Mouse (Mus musculus): Measurements from ENCODE around the gene Ccdc74a. TPM values are rescaled to one million over a fixed set of nuclear protein-coding genes. Genes with fewer than 3 reads are reported as not detected.

Gene Ccdc74a
- polyA plus RNA-seq, 1 experiment from 2014 or later: 4.4 TPM

DNA sequence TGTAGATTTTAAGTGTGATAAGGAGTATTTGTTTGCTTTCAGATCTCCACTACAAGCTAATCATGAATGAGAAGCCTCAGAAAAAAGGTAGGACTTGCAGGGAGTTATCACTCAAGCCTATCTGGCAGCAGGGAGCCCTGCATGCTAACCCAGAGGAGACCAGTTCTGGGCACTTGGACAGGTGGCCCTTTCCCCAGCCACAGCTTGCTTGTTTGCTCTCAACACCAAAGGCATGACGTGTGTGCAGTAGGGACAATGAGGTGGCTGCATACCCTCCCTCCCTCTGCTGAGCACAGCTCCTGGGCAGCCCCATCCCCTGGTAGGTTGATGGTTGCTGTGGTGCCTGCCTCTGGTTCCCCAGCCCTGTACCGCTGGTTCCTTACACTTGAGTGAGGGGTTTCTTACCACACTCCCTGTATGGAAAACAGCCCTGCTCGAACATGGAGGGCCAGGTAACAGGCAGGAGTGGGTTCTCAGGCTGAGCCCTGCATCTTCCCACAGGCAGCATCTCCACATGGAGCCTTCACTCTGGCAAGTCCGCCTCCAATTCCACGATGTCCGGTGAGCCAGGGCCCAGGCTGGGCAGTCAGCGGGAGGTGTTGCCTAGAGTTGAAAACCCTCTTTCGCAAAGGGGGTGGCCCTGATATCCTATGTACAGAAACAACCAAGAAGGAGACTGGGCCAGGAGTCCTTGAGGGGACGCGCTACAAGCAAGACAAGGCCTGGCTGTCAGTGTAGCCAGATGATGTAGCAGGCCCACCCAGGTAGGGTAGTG lies 1.5 kb downstream of the Ccdc74a start:
- Histone ChIP-seq H3K4me3 (no peak overlapping the region), H3K27me3 (no peaks in the 10 kb centered on the region), H3K9me3 (replicated peaks) (no peaks in the 10 kb centered on the region), H3K36me3 (ENCODE audit: poor library complexity, severe bottlenecking) (peaks cover 60% of the 10 kb centered on the region), H3K27ac (no peak overlapping the region), H3K9ac (0 out of 2 replicates have a peak overlapping the region, but pooled peaks have one; percentile 26), H3K4me2 (peak overlapping the region; percentile 84; the same call in 1 of the 2 replicates), H3K4me1 (peaks cover 13% of the 10 kb centered on the region)
- no peak for ATAC-seq
- WGBS: 82% methylated on average over 10 of the region's 10 CpGs

GRCm38 (mm10) chr16:17649925-17650605 lies 3.8 kb downstream of the Ccdc74a start:
- 84% methylated on average over 16 of the region's 16 CpGs for WGBS
- no peak for ATAC-seq
- Histone ChIP-seq H3K4me2 (no peak overlapping the region), H3K27ac (no peak overlapping the region), H3K36me3 (ENCODE audit: poor library complexity, severe bottlenecking) (peaks cover 72% of the 10 kb centered on the region), H3K9me3 (replicated peaks) (no peaks in the 10 kb centered on the region), H3K9ac (no peak overlapping the region), H3K4me3 (no peak overlapping the region), H3K4me1 (peaks cover 13% of the 10 kb centered on the region), H3K27me3 (no peaks in the 10 kb centered on the region)

GRCm38 (mm10) chr16:17650711-17651110 lies 4.4 kb downstream of the Ccdc74a start:
- Histone ChIP-seq H3K4me3 (no peak overlapping the region), H3K27me3 (no peaks in the 10 kb centered on the region), H3K4me2 (no peak overlapping the region), H3K9ac (no peak overlapping the region), H3K4me1 (peaks cover 13% of the 10 kb centered on the region), H3K9me3 (replicated peaks) (no peaks in the 10 kb centered on the region), H3K27ac (no peak overlapping the region), H3K36me3 (ENCODE audit: poor library complexity, severe bottlenecking) (peaks cover 79% of the 10 kb centered on the region)
- 100% methylated on average over 1 of the region's 1 CpGs for WGBS
- ATAC-seq: no peak

GRCm38 (mm10) chr16:17652607-17653006 lies 6.3 kb downstream of the Ccdc74a start:
- 92% methylated on average over 4 of the region's 4 CpGs for WGBS
- H3K36me3 ChIP-seq (ENCODE audit: poor library complexity, severe bottlenecking): peaks cover 94% of the 10 kb centered on the region
- ATAC-seq: no peak

DNA sequence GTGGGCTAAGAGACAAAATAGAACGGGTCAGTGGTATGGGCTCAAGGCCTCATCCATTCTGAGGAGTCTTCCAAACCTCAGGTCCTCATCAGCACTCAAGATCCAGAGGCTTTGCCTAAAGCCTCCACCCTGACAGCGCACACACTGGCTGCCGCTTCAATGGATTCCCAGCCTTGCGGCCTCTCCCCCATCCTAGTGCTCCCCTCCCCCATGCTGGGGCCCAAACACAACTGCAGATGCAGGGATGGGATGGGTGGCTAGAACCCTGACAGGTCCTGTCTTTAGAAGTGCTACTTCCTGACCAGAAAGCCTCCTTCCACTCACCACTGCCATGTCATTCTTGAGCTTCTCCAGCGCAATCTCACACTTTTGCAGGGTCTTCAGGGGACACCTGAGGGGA lies 7.3 kb downstream of the Ccdc74a start:
- H3K9me3 ChIP-seq (replicated peaks): no peaks in the 10 kb centered on the region
- peaks cover 94% of the 10 kb centered on the region for H3K36me3 ChIP-seq (ENCODE audit: poor library complexity, severe bottlenecking)
- H3K27me3 ChIP-seq: no peaks in the 10 kb centered on the region
- no peak overlapping the region for H3K27ac ChIP-seq
- no peak overlapping the region for H3K4me2 ChIP-seq
- H3K4me1 ChIP-seq: no peaks in the 10 kb centered on the region
- 91% methylated on average over 5 of the region's 5 CpGs for WGBS
- H3K4me3 ChIP-seq: no peak overlapping the region
- ATAC-seq: no peak
- no peak overlapping the region for H3K9ac ChIP-seq

More at GRCm38 (mm10) chr16:17652607-17653006, 6.3 kb downstream of the Ccdc74a start:
- Histone ChIP-seq H3K9ac (no peak overlapping the region), H3K27me3 (no peaks in the 10 kb centered on the region), H3K4me3 (no peak overlapping the region), H3K9me3 (replicated peaks) (no peaks in the 10 kb centered on the region), H3K27ac (no peak overlapping the region), H3K4me2 (no peak overlapping the region), H3K4me1 (no peaks in the 10 kb centered on the region)

DNA sequence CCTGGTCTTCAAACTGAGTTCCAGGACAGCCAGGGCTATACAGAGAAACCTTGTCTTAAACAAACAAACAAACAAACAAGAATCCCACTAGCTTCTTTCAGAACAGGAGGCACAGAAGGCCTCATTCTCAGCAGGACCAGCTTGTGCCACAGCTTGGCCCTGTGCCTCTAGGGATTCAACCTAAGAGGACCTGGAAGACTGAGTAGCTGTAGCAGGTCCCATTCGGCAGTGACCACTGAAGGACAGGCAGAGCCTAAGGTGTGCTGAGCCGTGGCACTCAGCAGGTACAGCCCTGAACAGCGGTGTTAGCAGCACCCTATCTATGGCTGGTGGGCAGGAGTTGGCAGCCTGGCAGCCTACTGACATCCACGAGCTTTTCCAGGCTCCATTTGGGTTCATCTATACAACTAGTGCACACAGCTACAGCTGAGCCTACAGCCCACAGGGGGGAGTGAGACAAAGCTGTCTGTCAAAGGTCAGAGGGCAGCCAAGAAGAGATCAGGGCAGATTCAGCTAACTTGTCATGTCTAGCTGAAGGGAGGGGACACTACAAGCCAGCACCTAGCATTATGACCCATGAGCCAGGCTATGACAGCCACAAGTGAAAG lies 8.0 kb downstream of the Ccdc74a start:
- peaks cover 91% of the 10 kb centered on the region for H3K36me3 ChIP-seq (ENCODE audit: poor library complexity, severe bottlenecking)
- no peak for ATAC-seq

GRCm38 (mm10) chr16:17656212-17656871 lies 10.1 kb downstream of the Ccdc74a start:
- H3K4me3 ChIP-seq: no peak overlapping the region
- peaks cover 90% of the 10 kb centered on the region for H3K36me3 ChIP-seq (ENCODE audit: poor library complexity, severe bottlenecking)
- H3K9me3 ChIP-seq (replicated peaks): no peaks in the 10 kb centered on the region
- no peak for ATAC-seq
- no peaks in the 10 kb centered on the region for H3K4me1 ChIP-seq
- H3K4me2 ChIP-seq: no peak overlapping the region
- H3K27ac ChIP-seq: no peak overlapping the region
- no peaks in the 10 kb centered on the region for H3K27me3 ChIP-seq
- 91% methylated on average over 5 of the region's 5 CpGs for WGBS
- H3K9ac ChIP-seq: no peak overlapping the region

More for the DNA sequence above, 8.0 kb downstream of the Ccdc74a start:
- no peak overlapping the region for H3K4me3 ChIP-seq
- no peak overlapping the region for H3K4me2 ChIP-seq
- H3K4me1 ChIP-seq: no peaks in the 10 kb centered on the region
- H3K9ac ChIP-seq: no peak overlapping the region
- 88% methylated on average over 4 of the region's 4 CpGs for WGBS
- no peaks in the 10 kb centered on the region for H3K27me3 ChIP-seq
- H3K9me3 ChIP-seq (replicated peaks): no peaks in the 10 kb centered on the region
- H3K27ac ChIP-seq: no peak overlapping the region

GRCm38 (mm10) chr16:17665568-17665967 lies 19.3 kb downstream of the Ccdc74a start:
- ATAC-seq: no peak
- no peak overlapping the region for H3K4me2 ChIP-seq
- no peaks in the 10 kb centered on the region for H3K9me3 ChIP-seq (replicated peaks)
- H3K27me3 ChIP-seq: no peaks in the 10 kb centered on the region
- H3K4me1 ChIP-seq: no peaks in the 10 kb centered on the region
- H3K27ac ChIP-seq: no peak overlapping the region
- H3K4me3 ChIP-seq: no peak overlapping the region
- H3K36me3 ChIP-seq (ENCODE audit: poor library complexity, severe bottlenecking): peaks cover 74% of the 10 kb centered on the region
- no peak overlapping the region for H3K9ac ChIP-seq

DNA sequence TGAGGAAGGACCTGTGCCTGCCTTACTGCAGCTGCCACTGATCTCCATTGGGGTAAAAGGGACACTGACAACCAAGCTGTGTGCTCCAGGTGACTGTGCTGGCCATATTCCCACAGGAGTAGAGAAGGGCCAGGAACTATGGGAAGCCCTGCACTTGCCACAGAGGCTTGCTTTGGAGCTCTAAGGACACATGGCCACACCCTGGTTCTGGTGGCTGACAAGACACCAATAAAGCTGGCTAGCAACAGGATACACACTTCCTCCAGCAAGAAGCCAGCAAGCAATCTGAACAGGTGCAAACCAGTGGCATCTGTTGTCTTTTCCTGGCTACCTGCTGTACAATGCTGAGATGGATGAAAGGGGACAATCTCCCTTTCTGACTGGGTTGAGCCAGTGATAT lies 23.6 kb downstream of the Ccdc74a start:
- Histone ChIP-seq H3K9me3 (replicated peaks) (no peaks in the 10 kb centered on the region), H3K9ac (no peak overlapping the region), H3K4me3 (no peak overlapping the region), H3K36me3 (ENCODE audit: poor library complexity, severe bottlenecking) (peaks cover 83% of the 10 kb centered on the region), H3K4me2 (no peak overlapping the region), H3K27me3 (no peaks in the 10 kb centered on the region), H3K4me1 (no peaks in the 10 kb centered on the region), H3K27ac (no peak overlapping the region)
- no peak for ATAC-seq

DNA sequence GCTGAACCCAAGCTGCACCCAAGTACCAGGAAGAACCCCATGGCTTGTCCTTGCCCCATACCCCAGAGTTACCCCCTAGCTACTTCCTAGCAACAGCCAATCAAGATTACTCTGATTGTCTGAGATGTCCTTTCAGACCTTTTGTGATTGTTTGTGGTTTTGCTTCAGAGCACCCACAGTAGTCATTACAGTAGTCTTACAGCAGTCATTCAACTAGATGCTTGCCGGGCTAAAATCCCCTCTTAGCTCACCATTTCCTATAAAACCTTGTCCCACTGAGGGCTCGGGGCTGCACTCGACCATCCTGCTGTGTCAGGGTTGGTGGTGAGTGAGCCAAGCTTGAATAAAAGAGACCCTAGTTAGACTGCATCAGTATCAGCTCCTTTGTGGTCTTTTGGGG lies 48.6 kb downstream of the Ccdc74a start:
- Histone ChIP-seq H3K9me3 (replicated peaks) (no peaks in the 10 kb centered on the region), H3K27ac (no peak overlapping the region), H3K4me1 (no peaks in the 10 kb centered on the region), H3K4me2 (no peak overlapping the region), H3K36me3 (ENCODE audit: poor library complexity, severe bottlenecking) (peaks cover 53% of the 10 kb centered on the region), H3K9ac (no peak overlapping the region), H3K4me3 (no peak overlapping the region), H3K27me3 (no peaks in the 10 kb centered on the region)
- no peak for ATAC-seq
- WGBS: 90% methylated on average over 3 of the region's 3 CpGs
